Mouse (Mus musculus): ENCODE measurements around the gene Saa4.
"Not testable (repeated sequence)": the region's sequence is repeated elsewhere in the genome, so short reads cannot be mapped to it uniquely, and the experiment has no call there.

The Saa4 gene

GRCm38 (mm10) chr7:46732458-46732857 lies at the start of gene Saa4:
Saa4 (minus strand) TSS chr7:46732603.
- no peak for DNase-seq

DNA sequence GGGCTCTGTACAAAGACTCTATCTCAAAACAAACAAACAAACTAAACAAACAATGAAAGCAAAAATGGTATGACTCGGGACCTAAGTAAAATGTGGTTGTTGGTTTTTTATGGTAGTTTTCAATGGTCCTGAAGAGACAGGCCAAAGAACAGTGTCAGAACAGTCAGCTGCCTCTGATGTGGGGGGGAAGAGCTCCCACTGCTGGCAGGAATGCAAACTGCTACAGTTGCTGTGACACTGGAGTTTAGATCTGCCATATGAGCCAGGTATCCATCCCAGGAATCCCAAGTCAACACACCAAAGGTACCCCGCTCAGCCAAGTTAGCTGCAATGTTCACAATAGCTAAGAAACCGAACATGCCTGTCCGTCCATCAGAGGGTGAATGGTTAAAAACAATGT lies 38.3 kb upstream of the Saa4 start:
- peak; percentile 53 to 62 for DNase-seq

- no peak for DNase-seq
These were observed 36.0 kb upstream of the Saa4 start for GRCm38 (mm10) chr7:46768451-46768850.

DNA sequence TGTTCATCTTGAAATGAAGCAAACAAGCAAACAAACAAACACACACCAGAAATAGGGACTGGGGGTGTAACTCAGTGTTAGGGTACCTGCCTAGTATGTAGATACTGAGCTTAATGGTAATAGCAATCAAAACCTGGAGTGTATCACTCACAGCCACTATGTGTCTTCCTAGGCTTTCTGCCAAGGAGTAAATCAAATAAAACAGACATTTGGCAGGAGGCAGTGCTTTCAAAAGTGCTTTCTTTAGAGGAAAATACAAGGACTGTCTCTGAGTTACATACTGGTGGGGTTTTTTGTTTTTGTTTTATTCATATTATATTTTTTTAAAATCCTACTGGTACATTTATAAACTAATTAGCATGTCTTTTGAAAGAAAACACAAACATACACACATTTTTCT lies 35.0 kb upstream of the Saa4 start:
- DNase-seq: no peak

DNA sequence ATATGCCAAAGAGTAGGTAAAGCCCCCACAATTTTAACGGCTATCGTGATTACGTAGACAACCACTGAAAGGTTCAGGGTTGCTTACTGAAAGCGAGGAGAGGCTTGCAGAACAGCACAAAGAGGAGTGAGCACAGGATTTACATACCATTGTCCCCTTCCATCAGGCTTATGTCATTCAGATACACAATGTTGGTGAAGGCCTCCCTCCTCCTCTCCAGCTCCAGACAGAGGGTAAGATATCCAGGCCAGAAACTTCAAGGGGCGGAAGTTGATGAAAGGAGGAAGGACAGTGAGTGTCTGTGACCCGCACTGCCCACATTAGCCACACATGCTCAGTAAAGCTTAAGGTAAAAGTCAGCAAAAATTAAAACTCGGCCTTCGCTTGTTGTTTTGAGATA lies 32.3 kb upstream of the Saa4 start:
- no peak for DNase-seq

GRCm38 (mm10) chr7:46762601-46763000 lies 30.2 kb upstream of the Saa4 start:
- no peak for DNase-seq

GRCm38 (mm10) chr7:46761049-46761795 lies 28.8 kb upstream of the Saa4 start:
- no peak for DNase-seq

DNA sequence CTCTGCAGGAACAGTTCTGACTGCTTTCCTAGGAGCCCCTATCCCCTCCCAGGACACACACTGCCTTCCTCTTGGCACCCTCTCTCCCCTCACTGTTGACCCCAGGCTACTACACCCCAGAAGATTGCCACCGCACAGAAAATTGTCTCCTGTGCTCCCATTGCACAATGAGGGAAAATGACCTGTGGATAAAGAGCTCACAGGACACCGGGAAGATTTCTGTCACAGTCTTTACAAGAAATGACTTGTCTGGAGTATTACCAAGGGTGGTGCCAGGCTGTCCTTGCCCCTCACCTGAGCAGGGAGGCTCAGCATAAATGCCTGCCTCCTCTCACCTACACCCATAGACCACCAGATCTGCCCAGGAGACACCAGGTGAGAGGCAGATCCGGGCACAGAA lies 19.1 kb upstream of the Saa4 start, which contains the start of gene Saa2:
Gene Saa2, plus strand, starts transcription at position 301 of the 400 bp plus-strand sequence.
- DNase-seq: no peak

DNA sequence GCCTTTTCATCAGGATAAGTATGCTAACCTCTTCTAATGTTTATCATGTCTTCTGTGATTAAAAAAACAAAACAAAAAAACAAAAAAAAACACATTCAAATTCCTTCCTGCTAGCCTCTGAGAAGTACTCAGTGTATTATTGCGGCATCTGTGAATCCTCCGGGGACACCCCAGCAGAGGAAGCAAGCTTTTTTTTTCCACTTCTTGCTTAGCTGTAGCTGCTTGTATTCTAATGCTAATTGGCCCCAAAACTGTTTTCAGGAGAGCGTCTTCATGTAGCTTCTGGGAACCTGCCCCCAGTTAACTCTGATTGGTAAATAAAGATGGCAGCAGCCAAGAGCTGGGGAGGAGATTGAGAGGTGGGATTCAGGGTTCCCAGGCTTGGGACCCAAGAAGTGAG lies 16.1 kb upstream of the Saa4 start:
- DNase-seq: no peak

DNA sequence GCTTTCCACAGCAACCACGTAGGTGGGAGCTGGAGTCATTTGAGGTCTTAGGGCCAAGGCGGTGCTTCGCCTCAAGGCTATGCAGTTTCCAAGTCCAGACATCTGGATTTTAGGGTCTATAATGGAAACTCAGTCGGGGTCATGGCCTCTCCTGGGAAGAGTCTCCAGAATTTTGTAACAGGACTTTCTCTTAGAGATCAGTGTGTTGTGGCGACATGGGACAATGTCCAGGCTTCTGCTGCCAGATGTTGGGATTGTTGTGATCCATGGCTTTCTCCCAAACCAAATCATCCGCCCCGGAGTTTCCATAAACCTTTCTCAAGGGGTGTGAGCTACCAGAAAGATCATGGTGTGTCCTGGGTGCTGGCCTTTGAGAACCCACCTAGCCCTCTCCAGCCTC lies 14.0 kb upstream of the Saa4 start:
- DNase-seq: peak in 1 of 2 experiments; percentile 37

GRCm38 (mm10) chr7:46745816-46746215 lies 13.4 kb upstream of the Saa4 start:
- no peak for DNase-seq

- not testable (repeated sequence) for DNase-seq
These were observed 10.5 kb upstream of the Saa4 start, which contains the start of gene Saa1 for GRCm38 (mm10) chr7:46742880-46743279. Saa1 (minus strand) TSS chr7:46742980.

DNA sequence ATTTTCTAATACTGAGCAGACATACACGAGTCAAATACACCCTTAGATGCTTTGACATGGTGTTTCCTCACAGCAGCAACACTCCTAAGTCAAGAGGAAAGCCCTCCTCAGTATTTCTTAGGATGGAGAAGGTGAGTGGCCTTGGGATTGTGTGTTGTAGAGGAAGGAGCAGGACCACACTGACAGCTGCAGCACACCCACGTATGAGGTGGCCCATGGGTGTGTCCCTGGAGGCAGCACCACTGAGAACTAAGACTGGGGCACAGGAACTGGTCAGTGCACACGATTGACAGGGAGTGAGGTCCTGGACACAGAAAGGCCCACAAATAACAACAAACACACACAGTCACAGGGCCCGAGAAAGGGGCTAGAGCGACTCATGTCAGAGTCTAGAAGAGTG lies 7.6 kb upstream of the Saa4 start:
- DNase-seq: not testable (repeated sequence)

DNA sequence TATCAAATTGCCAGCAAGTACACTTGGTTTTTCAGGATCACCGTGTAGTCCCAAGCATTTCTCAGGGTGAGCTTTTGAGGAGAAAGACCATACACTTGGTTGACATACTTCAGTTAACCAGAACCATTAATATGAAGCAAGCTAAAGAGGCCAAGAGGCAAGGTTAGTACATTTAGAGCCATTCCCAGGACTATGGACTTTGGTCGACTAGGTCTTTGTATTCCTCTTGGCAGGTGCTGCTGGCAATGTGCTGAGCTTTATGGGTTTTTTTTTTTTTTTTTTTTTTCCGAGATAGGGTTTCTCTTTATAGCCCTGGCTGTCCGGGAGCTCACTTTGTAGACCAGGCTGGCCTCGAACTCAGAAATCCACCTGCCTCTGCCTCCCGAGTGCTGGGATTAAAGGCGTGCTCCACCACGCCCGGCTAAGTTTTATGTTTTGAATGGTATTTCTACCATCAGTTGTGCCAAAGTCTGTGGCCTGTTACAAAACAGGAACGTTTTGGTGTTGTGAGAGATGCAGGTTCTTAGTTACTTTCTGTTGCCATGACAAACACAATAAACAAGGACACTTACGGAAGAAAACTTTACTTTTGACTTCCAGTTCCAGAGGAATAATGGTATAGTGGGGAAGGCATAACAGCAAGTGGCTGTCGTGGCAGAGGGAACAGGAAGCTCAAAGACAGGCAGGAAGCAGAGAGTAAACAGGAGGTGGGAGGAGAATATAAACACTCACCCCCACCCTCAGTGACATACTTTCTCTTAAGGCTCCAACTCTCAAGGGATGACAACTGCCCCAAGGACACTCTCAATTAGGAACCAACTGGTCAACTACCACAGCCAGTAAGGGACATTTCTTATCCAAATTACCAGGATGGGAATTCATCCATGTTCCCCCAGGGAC lies 6.4 kb upstream of the Saa4 start:
- DNase-seq: peak in 1 of 2 experiments; percentile 41

- DNase-seq: peak in 1 of 2 experiments; percentile 13
These were observed 2.6 kb upstream of the Saa4 start for GRCm38 (mm10) chr7:46734983-46735382.

- no peak for DNase-seq
These were observed 4.8 kb downstream of the Saa4 start for GRCm38 (mm10) chr7:46727584-46727983.

GRCm38 (mm10) chr7:46724396-46724795 lies 8.0 kb downstream of the Saa4 start:
- no peak for DNase-seq

DNA sequence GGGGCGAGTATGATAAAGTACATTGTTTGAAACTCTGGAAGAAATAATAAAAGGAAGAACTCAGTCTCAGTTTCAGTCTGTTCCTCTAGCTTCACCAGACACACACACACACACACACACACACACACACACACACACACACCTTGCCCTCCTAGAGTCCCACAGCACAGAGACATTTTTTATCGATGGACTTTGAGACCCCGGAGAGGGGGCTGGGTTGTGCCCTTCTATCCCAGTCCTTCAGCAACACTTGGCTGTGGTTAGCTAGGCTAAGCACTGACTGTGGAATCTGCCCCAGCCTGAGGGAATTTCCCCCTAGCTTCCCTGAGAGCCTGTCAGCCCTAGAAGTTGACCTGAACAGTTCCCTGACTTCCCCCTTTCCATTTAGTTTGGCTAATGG lies 8.6 kb downstream of the Saa4 start:
- DNase-seq: no peak

- DNase-seq: no peak
These were observed 9.0 kb downstream of the Saa4 start for GRCm38 (mm10) chr7:46723354-46723753.

DNA sequence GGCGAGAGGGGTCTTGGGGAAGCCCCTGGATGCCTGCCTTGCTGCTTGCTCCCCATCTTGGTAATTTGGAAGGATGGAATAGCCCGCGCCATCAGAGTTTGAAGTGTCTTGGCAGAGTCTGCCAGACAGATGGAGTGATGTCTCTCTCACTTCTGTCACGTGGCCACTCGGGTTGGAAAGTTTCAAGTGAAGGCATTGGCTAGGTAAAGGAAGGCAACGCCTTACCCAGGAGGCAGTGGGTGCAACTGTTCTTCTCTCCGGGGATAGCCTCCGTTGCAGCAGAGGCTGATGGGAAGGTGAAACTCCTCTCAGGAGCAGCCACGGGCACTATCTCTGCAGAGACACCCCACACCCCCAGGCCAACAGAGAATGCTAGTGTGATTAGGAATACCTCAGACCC lies 11.9 kb downstream of the Saa4 start:
- no peak for DNase-seq

GRCm38 (mm10) chr7:46719526-46719925 lies 12.9 kb downstream of the Saa4 start:
- DNase-seq: peak; percentile 69 to 85

DNA sequence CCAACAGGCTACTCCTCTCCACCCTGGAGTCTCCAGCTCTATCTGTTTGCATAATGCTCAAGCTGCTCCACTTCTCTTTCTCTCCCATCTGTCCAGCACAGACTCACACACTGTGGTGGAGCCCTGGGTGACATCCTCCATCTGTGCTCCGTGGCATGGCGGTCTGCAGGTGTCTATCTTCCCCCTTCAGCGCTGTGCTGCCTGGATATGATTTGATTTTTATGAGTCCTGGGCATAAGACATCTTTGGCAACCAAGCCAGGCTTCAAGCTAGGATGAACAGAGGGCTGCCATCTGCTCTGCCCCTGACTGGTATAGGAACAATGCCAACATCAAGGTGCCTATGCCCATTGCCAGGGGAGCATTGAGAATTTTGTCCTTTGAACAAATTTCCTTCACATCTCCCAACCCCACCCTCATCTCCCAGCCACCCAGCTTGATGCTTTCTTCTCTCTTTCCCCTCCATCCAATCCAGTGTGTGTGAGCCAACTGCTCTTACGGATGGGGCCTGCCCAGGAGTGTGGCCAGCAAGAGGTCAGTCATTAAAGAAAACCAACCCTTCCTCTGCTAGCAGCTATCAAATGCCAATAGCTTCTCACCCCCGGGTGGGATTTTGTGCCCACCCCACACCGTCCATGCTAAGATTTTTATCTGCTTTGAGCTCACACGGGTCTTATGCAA lies 13.7 kb downstream of the Saa4 start:
- DNase-seq: no peak

GRCm38 (mm10) chr7:46716897-46717296 lies 15.5 kb downstream of the Saa4 start:
- DNase-seq: peak; percentile 62 to 67
